ENCODE assay signal across 8 mouse cellular contexts in the genomic region with DNA sequence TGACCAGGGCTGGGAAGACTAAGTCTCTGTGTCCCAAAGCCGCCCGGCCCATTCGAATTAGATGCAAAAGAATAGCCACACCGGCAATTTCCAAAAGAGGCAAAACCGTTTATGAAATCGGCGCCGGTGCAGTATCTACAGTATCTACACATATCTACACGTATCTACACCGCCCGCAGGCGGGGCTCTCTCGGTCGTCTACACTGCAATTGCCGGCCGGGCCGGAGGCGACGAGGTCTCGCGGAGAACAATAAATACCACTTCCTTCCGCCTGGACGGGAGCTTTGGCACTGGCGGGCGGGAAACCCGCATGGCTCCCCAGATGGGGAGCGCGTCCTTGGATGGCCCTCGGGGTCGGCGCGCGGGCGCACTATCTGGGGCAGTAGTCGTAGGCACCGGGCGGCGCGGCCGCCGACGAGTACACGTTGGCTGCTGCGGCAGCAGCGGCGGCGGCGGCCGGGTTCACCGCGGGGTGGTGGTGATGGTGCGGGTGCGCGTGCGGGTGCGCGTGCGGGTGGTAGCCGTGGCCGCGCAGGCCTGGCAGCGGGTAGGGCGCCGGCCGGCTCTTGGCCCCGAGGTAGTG. TPM values are rescaled to one million over a fixed set of nuclear protein-coding genes. Genes with fewer than 3 reads are reported as not detected.
DNase-seq lines count a peak whose midpoint lies in the region; ATAC-seq and TF ChIP-seq lines count a peak whose summit lies in the region.

No protein-coding gene starts in this region.

- H3K4me1 ChIP-seq in heart, embryonic 10.5 days: peaks cover 51% of the 10 kb centered on the region
- H3K4me1 ChIP-seq in bone marrow macrophage, adult 2 months (ENCODE audit: control insufficient read depth, insufficient read depth, low read length): no peaks in the 10 kb centered on the region
- H3K4me1 ChIP-seq in heart, embryonic 15.5 days (replicated peaks): peaks cover 34% of the 10 kb centered on the region
- H3K4me1 ChIP-seq in liver, embryonic 12.5 days: peaks cover 22% of the 10 kb centered on the region

- TF ChIP-seq CTCF in bone marrow macrophage, adult 2 months (IDR thresholded peaks at IDR 0.05; ENCODE audit: low read depth, low read length): no peak

- no peaks in the 10 kb centered on the region for H3K9me3 ChIP-seq in heart, embryonic 10.5 days
- H3K9me3 ChIP-seq in heart, embryonic 15.5 days (replicated peaks): no peaks in the 10 kb centered on the region
- no peaks in the 10 kb centered on the region for H3K9me3 ChIP-seq in liver, embryonic 12.5 days (replicated peaks)

- ATAC-seq in heart, embryonic 15.5 days (replicated peaks; ENCODE audit: insufficient number of reproducible peaks, insufficient read depth, low FRiP score, low read depth): no peak
- ATAC-seq in liver, embryonic 12.5 days: no peak

- peak overlapping the region; percentile 57 for H3K4me3 ChIP-seq in heart, embryonic 10.5 days
- H3K4me3 ChIP-seq in bone marrow macrophage, adult 2 months (ENCODE audit: insufficient read depth, low read length): peak overlapping the region; percentile 48
- peak overlapping the region; percentile 46 for H3K4me3 ChIP-seq in heart, embryonic 15.5 days
- H3K4me3 ChIP-seq in liver, embryonic 12.5 days: peak overlapping the region; percentile 35

- no peaks in the 10 kb centered on the region for H3K36me3 ChIP-seq in heart, embryonic 10.5 days
- H3K36me3 ChIP-seq in heart, embryonic 15.5 days: no peaks in the 10 kb centered on the region
- H3K36me3 ChIP-seq in liver, embryonic 12.5 days: no peaks in the 10 kb centered on the region

- peaks cover 94% of the 10 kb centered on the region for H3K27me3 ChIP-seq in heart, embryonic 10.5 days (ENCODE audit: insufficient read depth, poor library complexity, severe bottlenecking)
- H3K27me3 ChIP-seq in heart, embryonic 15.5 days: peaks cover 93% of the 10 kb centered on the region
- H3K27me3 ChIP-seq in liver, embryonic 12.5 days (replicated peaks): peaks cover 98% of the 10 kb centered on the region

- H3K27ac ChIP-seq in heart, embryonic 10.5 days: peak overlapping the region; percentile 65
- no peak overlapping the region for H3K27ac ChIP-seq in bone marrow macrophage, adult 2 months (ENCODE audit: insufficient read depth, low read depth, low read length)
- no peak overlapping the region for H3K27ac ChIP-seq in heart, embryonic 15.5 days
- H3K27ac ChIP-seq in liver, embryonic 12.5 days: no peak overlapping the region

- DNase-seq in heart, embryonic 10.5 days (ENCODE audit: low spot score): no peak
- DNase-seq in heart, postnatal 10 days: no peak
- peak; percentile 55 for DNase-seq in retina, embryonic 14.5 days (ENCODE audit: low spot score)
- no peak for DNase-seq in left cerebral cortex, postnatal 4 days
- no peak for DNase-seq in ovary, postnatal 10 days (ENCODE audit: low spot score)

- WGBS in heart, embryonic 10.5 days: 2% methylated on average over 66 of the region's 66 CpGs
- 2% methylated on average over 58 of the region's 66 CpGs for WGBS in heart, embryonic 15.5 days
- WGBS in liver, embryonic 12.5 days (ENCODE audit: insufficient replicate concordance): 3% methylated on average over 65 of the region's 66 CpGs

- intact Hi-C loops in heart, postnatal 10 days (cut with DNase I): no loop called here
- intact Hi-C loops in left cerebral cortex, postnatal 4 days (cut with DNase I): loop anchor here (10.0 kb wide), 1 partner anchor 137 kb away; no protein-coding TSS in a partner anchor

- H3K4me2 ChIP-seq in heart, embryonic 15.5 days: peak overlapping the region; percentile 79
- peak overlapping the region; percentile 56 for H3K4me2 ChIP-seq in liver, embryonic 12.5 days

- no peak for TF ChIP-seq POLR2A in bone marrow macrophage, adult 2 months (IDR thresholded peaks at IDR 0.05; ENCODE audit: borderline replicate concordance, low read depth, low read length)

- peak overlapping the region; percentile 28 for H3K9ac ChIP-seq in heart, embryonic 15.5 days
- no peak overlapping the region for H3K9ac ChIP-seq in liver, embryonic 12.5 days

RNA-seq across cellular contexts. Expression of a gene that starts 8.8 kb away (rescaled TPM):
- polyA plus RNA-seq in heart, embryonic 10.5 days (2016; fragmentation: Nextera tagmentation; extraction: Ambion mirVana): 1.00 and 6.9 TPM in 2 replicates
- total RNA-seq in heart, postnatal 10 days (2021): 1 to 10 TPM in 1 of 2 experiments, under 1 TPM in 1; 0.57 to 1.1 TPM
- polyA plus RNA-seq in bone marrow macrophage, adult 2 months (2012; ENCODE audit: insufficient read depth, insufficient read length, missing spikeins): not detected in 2 replicates
- polyA plus RNA-seq in heart, embryonic 15.5 days (2015; fragmentation: Nextera tagmentation; extraction: Ambion mirVana): 0.66 and 1.5 TPM in 2 replicates
- polyA plus RNA-seq in liver, embryonic 12.5 days (2016; fragmentation: Nextera tagmentation; extraction: Ambion mirVana): 0.08 TPM in 1 of 2 replicates, not detected in the other
- total RNA-seq in left cerebral cortex, postnatal 4 days (2021): 1 to 10 TPM; 1.2 TPM

RNA-seq across cellular contexts. Expression of a gene that starts 40.5 kb away (rescaled TPM):
- polyA plus RNA-seq in heart, embryonic 10.5 days (2016; fragmentation: Nextera tagmentation; extraction: Ambion mirVana): 6.0 and 7.4 TPM in 2 replicates
- total RNA-seq in heart, postnatal 10 days (2021): 1 to 10 TPM in 1 of 2 experiments, under 1 TPM in 1; 0.77 to 1.2 TPM
- not detected in 2 replicates for polyA plus RNA-seq in bone marrow macrophage, adult 2 months (2012; ENCODE audit: insufficient read depth, insufficient read length, missing spikeins)
- 3.7 and 3.8 TPM in 2 replicates for polyA plus RNA-seq in heart, embryonic 15.5 days (2015; fragmentation: Nextera tagmentation; extraction: Ambion mirVana)
- polyA plus RNA-seq in liver, embryonic 12.5 days (2016; fragmentation: Nextera tagmentation; extraction: Ambion mirVana): 40.8 and 44.2 TPM in 2 replicates
- total RNA-seq in left cerebral cortex, postnatal 4 days (2021): 10 to 100 TPM; 10.1 to 11.9 TPM

RNA-seq across cellular contexts. Expression of a gene that starts 44.5 kb away (rescaled TPM):
- polyA plus RNA-seq in heart, embryonic 10.5 days (2016; fragmentation: Nextera tagmentation; extraction: Ambion mirVana): 0.26 and 1.1 TPM in 2 replicates
- 1 to 10 TPM; 2.2 to 4.1 TPM for total RNA-seq in heart, postnatal 10 days (2021)
- polyA plus RNA-seq in bone marrow macrophage, adult 2 months (2012; ENCODE audit: insufficient read depth, insufficient read length, missing spikeins): not detected in 2 replicates
- polyA plus RNA-seq in heart, embryonic 15.5 days (2015; fragmentation: Nextera tagmentation; extraction: Ambion mirVana): 0.94 and 1.4 TPM in 2 replicates
- polyA plus RNA-seq in liver, embryonic 12.5 days (2016; fragmentation: Nextera tagmentation; extraction: Ambion mirVana): 0.31 and 0.61 TPM in 2 replicates
- total RNA-seq in left cerebral cortex, postnatal 4 days (2021): 100 to 1,000 TPM; 107 to 111 TPM

RNA-seq across cellular contexts. Expression of a gene that starts 48.0 kb away (rescaled TPM):
- polyA plus RNA-seq in heart, embryonic 10.5 days (2016; fragmentation: Nextera tagmentation; extraction: Ambion mirVana): 4.3 and 11.7 TPM in 2 replicates
- 10 to 100 TPM; 11.3 to 11.6 TPM for total RNA-seq in heart, postnatal 10 days (2021)
- 0.60 and 0.83 TPM in 2 replicates for polyA plus RNA-seq in bone marrow macrophage, adult 2 months (2012; ENCODE audit: insufficient read depth, insufficient read length, missing spikeins)
- polyA plus RNA-seq in heart, embryonic 15.5 days (2015; fragmentation: Nextera tagmentation; extraction: Ambion mirVana): 8.1 and 14.8 TPM in 2 replicates
- 2.6 and 2.8 TPM in 2 replicates for polyA plus RNA-seq in liver, embryonic 12.5 days (2016; fragmentation: Nextera tagmentation; extraction: Ambion mirVana)
- 100 to 1,000 TPM; 555 to 571 TPM for total RNA-seq in left cerebral cortex, postnatal 4 days (2021)
